Mouse (Mus musculus): ENCODE results near the gene Hhipl1.

GRCm38 (mm10) chr12:108294620-108295019 is 11.4 kb upstream of the Hhipl1 start:
- TF ChIP-seq GATA1 (IDR thresholded peaks at IDR 0.05; ENCODE audit: low read length) = no peak
- TF ChIP-seq TAL1 (IDR thresholded peaks at IDR 0.05; ENCODE audit: low read length) = no peak
